Comparison of ENCODE assay signal across 9 mouse cellular contexts in genomic region chr7:24364827-24365226, GRCm38 (mm10). TPM values are rescaled to one million over a fixed set of nuclear protein-coding genes. Genes with fewer than 3 reads are reported as not detected.
DNase-seq lines count a peak whose midpoint lies in the region; ATAC-seq lines count a peak whose summit lies in the region.
"Had no signal": no experiment of that assay in that cellular context is flagged by ENCODE, and none has a peak within 500 bp of the region (broad histone marks: within the 10 kb centered on the region; RNA-seq: fewer than 3 reads in every experiment).

No protein-coding gene starts in this region.

- H3K9ac ChIP-seq in hindbrain, embryonic 15.5 days, result no peak overlapping the region

- H3K4me2 ChIP-seq in hindbrain, embryonic 15.5 days, result no peak overlapping the region

- DNase-seq in R1 (ENCODE audit: low read depth, low spot score), result peak; percentile 88
- DNase-seq in cerebellum, postnatal 14 days, result peak; percentile 93 to 95
- DNase-seq in frontal cortex, postnatal 36 days (ENCODE audit: low spot score in 2 of 2), result peak; percentile 80 to 89
- peak; percentile 87 to 98 for DNase-seq in layer of hippocampus, postnatal 25 days (ENCODE audit: extremely low spot score in 1 of 2, low spot score in 1 of 2)
- peak; percentile 71 for DNase-seq in lung, postnatal 25 days (ENCODE audit: low spot score)
- DNase-seq in retina, adult 2 months (ENCODE audit: low read depth, low spot score), result peak; percentile 68
- DNase-seq in thymus, postnatal 25 days, result peak; percentile 93

- no peak overlapping the region for H3K27ac ChIP-seq in hindbrain, embryonic 15.5 days (replicated peaks)

- 22% methylated on average over 10 of the region's 10 CpGs for WGBS in hindbrain, embryonic 15.5 days

- H3K4me1 ChIP-seq in hindbrain, embryonic 15.5 days (replicated peaks), result no peaks in the 10 kb centered on the region

- no peaks in the 10 kb centered on the region for H3K27me3 ChIP-seq in hindbrain, embryonic 15.5 days

- ATAC-seq in hindbrain, embryonic 15.5 days (ENCODE audit: low FRiP score, low read depth), result peak; percentile 77

- H3K9me3 ChIP-seq in hindbrain, embryonic 15.5 days, result no peaks in the 10 kb centered on the region

- no peaks in the 10 kb centered on the region for H3K36me3 ChIP-seq in hindbrain, embryonic 15.5 days

- no peak overlapping the region for H3K4me3 ChIP-seq in hindbrain, embryonic 15.5 days

RNA-seq across cellular contexts. Expression of gene Kcnn4, which starts 5.2 kb away (rescaled TPM):
- polyA plus RNA-seq in hindbrain, embryonic 15.5 days (2015; fragmentation: Nextera tagmentation; extraction: Ambion mirVana), result 2.3 and 2.9 TPM in 2 replicates
- total RNA-seq in layer of hippocampus, postnatal 25 days (2021), result under 1 TPM; 0.27 to 0.47 TPM

RNA-seq across cellular contexts. Expression of gene Lypd5, which starts 15.8 kb away (rescaled TPM):
- polyA plus RNA-seq in hindbrain, embryonic 15.5 days (2015; fragmentation: Nextera tagmentation; extraction: Ambion mirVana), result not detected in 2 replicates
- not detected for total RNA-seq in layer of hippocampus, postnatal 25 days (2021)
- polyA plus RNA-seq: stomach, embryonic 14.5 days had no signal

RNA-seq across cellular contexts. Expression of gene Tescl, which starts 31.1 kb away (rescaled TPM):
- 0.23 and 0.38 TPM in 2 replicates for polyA plus RNA-seq in hindbrain, embryonic 15.5 days (2015; fragmentation: Nextera tagmentation; extraction: Ambion mirVana)
- total RNA-seq in layer of hippocampus, postnatal 25 days (2021), result not detected

RNA-seq across cellular contexts. Expression of gene Smg9, which starts 34.6 kb away (rescaled TPM):
- polyA plus RNA-seq in hindbrain, embryonic 15.5 days (2015; fragmentation: Nextera tagmentation; extraction: Ambion mirVana), result 32.8 and 42.5 TPM in 2 replicates
- 10 to 100 TPM; 32.9 to 37.9 TPM for total RNA-seq in layer of hippocampus, postnatal 25 days (2021)

RNA-seq across cellular contexts. Expression of gene Zfp94, which starts 48.4 kb away (rescaled TPM):
- 19.5 and 20.3 TPM in 2 replicates for polyA plus RNA-seq in hindbrain, embryonic 15.5 days (2015; fragmentation: Nextera tagmentation; extraction: Ambion mirVana)
- total RNA-seq in layer of hippocampus, postnatal 25 days (2021), result 10 to 100 TPM; 12.5 to 15.0 TPM
